Mouse (Mus musculus): ENCODE results near the gene Sel1l. TPM values are rescaled to one million over a fixed set of nuclear protein-coding genes. Genes with fewer than 3 reads are reported as not detected.

The Sel1l gene
- polyA plus RNA-seq, 1 experiment from 2014 or later = 94.4 TPM

Small RNA genes lying within 50 kb of the gene (microRNA-seq; reads per million reads assigned to microRNA genes)
- not detected for gene Gm22015

Other genes starting within 250 kb of the Sel1l start
- gene Ston2, start 60.8 kb downstream of the Sel1l start, polyA plus RNA-seq (2015; fragmentation: Nextera tagmentation; extraction: Ambion mirVana) = 11.0 TPM in 2 replicates